Comparison of ENCODE assay signal across 8 mouse cellular contexts in genomic region chr6:47739696-47740095, GRCm38 (mm10).
DNase-seq lines count a peak whose midpoint lies in the region; ATAC-seq lines count a peak whose summit lies in the region.
"Not testable (repeated sequence)": the region's sequence is repeated elsewhere in the genome, so short reads cannot be mapped to it uniquely, and the experiment has no call there.

No protein-coding gene starts in this region.

- not testable (repeated sequence) for H3K36me3 ChIP-seq in forebrain, embryonic 15.5 days; heart, embryonic 12.5 days; kidney, embryonic 15.5 days

- H3K4me1 ChIP-seq in forebrain, embryonic 15.5 days; heart, embryonic 12.5 days (replicated peaks); kidney, embryonic 15.5 days: not testable (repeated sequence)

- H3K4me2 ChIP-seq in forebrain, embryonic 15.5 days (replicated peaks): not testable (repeated sequence)
- peak overlapping the region; percentile 34; the same call in 1 of the 2 replicates for H3K4me2 ChIP-seq in heart, embryonic 12.5 days
- peak overlapping the region; percentile 49 for H3K4me2 ChIP-seq in kidney, embryonic 15.5 days

- H3K27me3 ChIP-seq in forebrain, embryonic 15.5 days; heart, embryonic 12.5 days (replicated peaks); kidney, embryonic 15.5 days: not testable (repeated sequence)

- H3K9ac ChIP-seq in forebrain, embryonic 15.5 days (replicated peaks); heart, embryonic 12.5 days; kidney, embryonic 15.5 days: not testable (repeated sequence)

- ATAC-seq in forebrain, embryonic 15.5 days (replicated peaks); heart, embryonic 12.5 days (ENCODE audit: insufficient number of reproducible peaks, low FRiP score); kidney, embryonic 15.5 days (replicated peaks; ENCODE audit: low FRiP score): not testable (repeated sequence)

- not testable (repeated sequence) for H3K27ac ChIP-seq in forebrain, embryonic 15.5 days (replicated peaks); heart, embryonic 12.5 days (ENCODE audit: poor library complexity, severe bottlenecking); kidney, embryonic 15.5 days

- not testable (repeated sequence) for H3K9me3 ChIP-seq in forebrain, embryonic 15.5 days; heart, embryonic 12.5 days (replicated peaks); kidney, embryonic 15.5 days (replicated peaks)

- 12% methylated on average over 17 of the region's 26 CpGs for WGBS in forebrain, embryonic 15.5 days
- WGBS in heart, embryonic 12.5 days: 11% methylated on average over 14 of the region's 26 CpGs
- 8% methylated on average over 14 of the region's 26 CpGs for WGBS in kidney, embryonic 15.5 days

- 0 out of 2 replicates have a peak overlapping the region, but pooled peaks have one; percentile 18 for H3K4me3 ChIP-seq in forebrain, embryonic 15.5 days
- not testable (repeated sequence) for H3K4me3 ChIP-seq in heart, embryonic 12.5 days
- H3K4me3 ChIP-seq in kidney, embryonic 15.5 days (replicated peaks): peak overlapping the region; percentile 23; the same call in 1 of the 2 replicates

- DNase-seq in cerebellum, adult 18-20 months: peak; percentile 65 to 80
- DNase-seq in left cerebral cortex, adult 8-10 months (ENCODE audit: low spot score in 2 of 2): peak; percentile 63 to 65
- DNase-seq in lung, postnatal 25 days (ENCODE audit: low spot score): peak; percentile 67
- DNase-seq in spleen, adult 18-20 months: peak; percentile 62 to 65
- DNase-seq in urinary bladder, postnatal 14 days (ENCODE audit: low spot score): peak; percentile 57
